Comparison of ENCODE assay signal across 20 mouse cellular contexts in the genomic region with DNA sequence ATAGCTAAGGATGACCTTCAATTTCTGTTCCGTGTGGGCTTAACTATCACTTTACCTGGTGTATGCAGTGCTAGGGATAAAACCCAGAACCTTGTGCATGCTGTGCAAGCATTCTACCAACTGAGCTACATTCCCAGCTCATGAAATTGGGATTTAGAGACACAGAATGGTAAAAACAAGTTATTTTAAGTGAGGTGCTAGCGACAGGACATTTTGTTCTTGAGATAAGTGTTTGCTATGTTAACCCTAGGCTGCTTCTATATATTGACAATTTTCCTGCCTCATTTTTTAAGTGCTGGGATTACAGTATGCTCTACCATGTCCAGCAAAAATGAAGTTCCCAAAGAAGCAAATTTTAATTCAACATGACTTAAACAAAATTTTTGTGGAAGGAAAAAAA.
DNase-seq lines count a peak whose midpoint lies in the region; ATAC-seq and TF ChIP-seq lines count a peak whose summit lies in the region.
"Had no signal": no experiment of that assay in that cellular context is flagged by ENCODE, and none has a peak within 500 bp of the region (broad histone marks: within the 10 kb centered on the region; RNA-seq: fewer than 3 reads in every experiment).

No protein-coding gene starts in this region.

- DNase-seq in heart, embryonic 10.5 days (ENCODE audit: low spot score): no peak
- no peak for DNase-seq in heart, postnatal 0 days (ENCODE audit: low spot score)
- no peak for DNase-seq in heart, postnatal 25 days (ENCODE audit: low spot score)
- no peak for DNase-seq in MEL (ENCODE audit: low read depth, low spot score)
- no peak for DNase-seq in thymus, adult 18-20 months
- DNase-seq: adrenal gland, adult 8-10 months; adrenal gland, postnatal 14 days; adrenal gland, postnatal 36 days; cerebellum, adult 11-12 months; cerebellum, adult 2 months; cerebellum, adult 9-10 months; cerebellum, postnatal 10 days; cerebellum, postnatal 25 days had no signal

- no peak overlapping the region for H3K4me2 ChIP-seq in heart, embryonic 15.5 days
- H3K4me2 ChIP-seq in heart, postnatal 0 days (ENCODE audit: low read depth, low read length): no peak overlapping the region
- H3K4me2 ChIP-seq: embryonic facial prominence, embryonic 12.5 days; forebrain, embryonic 13.5 days; forebrain, embryonic 15.5 days had no signal

- no peak for TF ChIP-seq RAD21 in MEL (IDR thresholded peaks at IDR 0.05; ENCODE audit: low read depth, low read length)

- H3K4me1 ChIP-seq in heart, embryonic 15.5 days (replicated peaks): peaks cover 35% of the 10 kb centered on the region
- peaks cover 27% of the 10 kb centered on the region for H3K4me1 ChIP-seq in heart, embryonic 10.5 days
- peaks cover 33% of the 10 kb centered on the region for H3K4me1 ChIP-seq in heart, postnatal 0 days (ENCODE audit: control insufficient read depth, insufficient read depth)
- peaks cover 33 to 43% of the 10 kb centered on the region in 2 experiments for H3K4me1 ChIP-seq in MEL (ENCODE audit: control insufficient read depth in 1 of 2, insufficient read depth in 2 of 2, low read length in 2 of 2)

- peak; percentile 56; the same call in 1 of the 2 replicates for TF ChIP-seq EP300 in heart, postnatal 0 days (IDR thresholded peaks at IDR 0.05; ENCODE audit: low read depth)
- no peak for TF ChIP-seq EP300 in MEL (IDR thresholded peaks at IDR 0.05; ENCODE audit: low read depth in 1 of 2, low read length in 2 of 2)

- H3K27me3 ChIP-seq in heart, embryonic 15.5 days: no peaks in the 10 kb centered on the region
- no peaks in the 10 kb centered on the region for H3K27me3 ChIP-seq in heart, embryonic 10.5 days (ENCODE audit: insufficient read depth, poor library complexity, severe bottlenecking)
- no peaks in the 10 kb centered on the region for H3K27me3 ChIP-seq in heart, postnatal 0 days (ENCODE audit: control insufficient read depth, insufficient read depth, low read length)
- no peaks in the 10 kb centered on the region for H3K27me3 ChIP-seq in MEL (ENCODE audit: control insufficient read depth in 1 of 2, insufficient read depth in 2 of 2, low read length in 2 of 2)
- H3K27me3 ChIP-seq: embryonic facial prominence, embryonic 12.5 days; forebrain, embryonic 13.5 days; forebrain, embryonic 15.5 days; Patski had no signal

- H3K9ac ChIP-seq in heart, embryonic 15.5 days: no peak overlapping the region
- H3K9ac ChIP-seq in heart, postnatal 0 days (replicated peaks; ENCODE audit: low read depth, low read length): no peak overlapping the region
- H3K9ac ChIP-seq in MEL (ENCODE audit: control insufficient read depth, low read depth, low read length, poor library complexity, severe bottlenecking): no peak overlapping the region; the same call in 1 of the 2 replicates
- H3K9ac ChIP-seq: embryonic facial prominence, embryonic 12.5 days; forebrain, embryonic 13.5 days; forebrain, embryonic 15.5 days had no signal

- H3K9me3 ChIP-seq in heart, embryonic 15.5 days (replicated peaks): no peaks in the 10 kb centered on the region
- H3K9me3 ChIP-seq in heart, embryonic 10.5 days: no peaks in the 10 kb centered on the region
- no peaks in the 10 kb centered on the region for H3K9me3 ChIP-seq in heart, postnatal 0 days (replicated peaks; ENCODE audit: control insufficient read depth, low read length)
- no peaks in the 10 kb centered on the region for H3K9me3 ChIP-seq in MEL (replicated peaks; ENCODE audit: insufficient read depth, low read length)
- H3K9me3 ChIP-seq: embryonic facial prominence, embryonic 10.5 days; embryonic facial prominence, embryonic 12.5 days; forebrain, embryonic 13.5 days; forebrain, embryonic 15.5 days had no signal

- intact Hi-C loops in heart, postnatal 25 days (cut with DNase I): no loop called here

- 71% methylated on average over 2 of the region's 2 CpGs for WGBS in heart, embryonic 15.5 days
- WGBS in heart, embryonic 10.5 days: 78% methylated on average over 2 of the region's 2 CpGs
- WGBS in heart, postnatal 0 days: 49% methylated on average over 2 of the region's 2 CpGs

- H3K79me2 ChIP-seq in MEL (ENCODE audit: control insufficient read depth, insufficient read depth, low read length, poor library complexity): no peaks in the 10 kb centered on the region

- peak overlapping the region; percentile 44; the same call in 1 of the 2 replicates for H3K27ac ChIP-seq in heart, embryonic 15.5 days
- H3K27ac ChIP-seq in heart, embryonic 10.5 days: no peak overlapping the region
- peak overlapping the region; percentile 64 for H3K27ac ChIP-seq in heart, postnatal 0 days (ENCODE audit: low read depth)
- H3K27ac ChIP-seq in MEL (ENCODE audit: control insufficient read depth, low read depth, low read length): peak overlapping the region; percentile 68
- H3K27ac ChIP-seq: embryonic facial prominence, embryonic 10.5 days; embryonic facial prominence, embryonic 12.5 days; forebrain, embryonic 13.5 days; forebrain, embryonic 15.5 days had no signal

- no peak overlapping the region for H3K4me3 ChIP-seq in heart, embryonic 15.5 days
- H3K4me3 ChIP-seq in heart, embryonic 10.5 days: no peak overlapping the region
- no peak overlapping the region for H3K4me3 ChIP-seq in heart, postnatal 0 days (ENCODE audit: low read depth, low read length)
- H3K4me3 ChIP-seq in MEL (ENCODE audit: control insufficient read depth in 1 of 2, insufficient read depth in 1 of 2, low read depth in 2 of 2, low read length in 2 of 2): no peak overlapping the region; a peak in 1 of 4 replicates
- H3K4me3 ChIP-seq: embryonic facial prominence, embryonic 10.5 days; embryonic facial prominence, embryonic 12.5 days; forebrain, embryonic 13.5 days; forebrain, embryonic 15.5 days had no signal

- no peak for ATAC-seq in heart, embryonic 15.5 days (replicated peaks; ENCODE audit: insufficient number of reproducible peaks, insufficient read depth, low FRiP score, low read depth)
- no peak for ATAC-seq in heart, postnatal 0 days (ENCODE audit: insufficient read depth, low read depth)
- ATAC-seq: activated CD4-positive, CD25-positive, alpha-beta regulatory T cell, adult 4 months; forebrain, embryonic 13.5 days; forebrain, embryonic 15.5 days; Patski had no signal

- no peak for TF ChIP-seq POLR2A in MEL (IDR thresholded peaks at IDR 0.05; ENCODE audit: control insufficient read depth in 1 of 2, insufficient read depth in 1 of 2, low read depth in 1 of 2, low read length in 2 of 2, poor library complexity in 1 of 2)

- no peak for TF ChIP-seq CTCF in heart, postnatal 0 days (IDR thresholded peaks at IDR 0.05; ENCODE audit: low read depth)
- no peak for TF ChIP-seq CTCF in MEL (IDR thresholded peaks at IDR 0.05 in 2 of 3, conservative IDR thresholded peaks at IDR 0.05 in 1 of 3; ENCODE audit: control insufficient read depth in 1 of 3, insufficient read depth in 1 of 3, low read depth in 2 of 3, low read length in 3 of 3, poor library complexity in 1 of 3, severe bottlenecking in 1 of 3)

- no peaks in the 10 kb centered on the region for H3K36me3 ChIP-seq in heart, embryonic 15.5 days
- H3K36me3 ChIP-seq in heart, embryonic 10.5 days: 0 out of 2 replicates have a peak, but pooled peaks cover 5% of the 10 kb centered on the region
- no peaks in the 10 kb centered on the region for H3K36me3 ChIP-seq in heart, postnatal 0 days (replicated peaks; ENCODE audit: control insufficient read depth, insufficient read depth, low read length)
- peaks cover 0 to 53% of the 10 kb centered on the region in 2 experiments; a peak in 2 of 4 replicates for H3K36me3 ChIP-seq in MEL (ENCODE audit: control insufficient read depth in 1 of 2, insufficient read depth in 2 of 2, low read length in 2 of 2)
- H3K36me3 ChIP-seq: embryonic facial prominence, embryonic 10.5 days; embryonic facial prominence, embryonic 12.5 days; forebrain, embryonic 15.5 days had no signal

TF ChIP-seq in MEL, 35 proteins besides CTCF, POLR2A, EP300 and RAD21:
- TF ChIP-seq KAT2A (conservative IDR thresholded peaks at IDR 0.05; ENCODE audit: low read depth, low read length): no peak
- TF ChIP-seq ZC3H11A (IDR thresholded peaks at IDR 0.05; ENCODE audit: low read depth, low read length): no peak
- TF ChIP-seq ELF1 (IDR thresholded peaks at IDR 0.05; ENCODE audit: low read depth, low read length): no peak
TF ChIP-seq in MEL: peak in this region for 0.
